Mouse (Mus musculus): ENCODE measurements around the gene C9orf72. TPM values are rescaled to one million over a fixed set of nuclear protein-coding genes. Genes with fewer than 3 reads are reported as not detected.

The C9orf72 gene
- total and polyA plus RNA-seq, 3 experiments = 4.1 to 4.2 TPM; not detected in 1

- no peak overlapping the region for H3K9ac ChIP-seq (ENCODE audit: control insufficient read depth, low read depth, low read length, poor library complexity, severe bottlenecking)
- DNase-seq (ENCODE audit: low read depth, low spot score) = peak; percentile 64
- no peak overlapping the region for H3K27ac ChIP-seq (ENCODE audit: control insufficient read depth, low read depth, low read length)
- peak overlapping the region in 1 of 2 experiments; percentile 77; a peak in 1 of 4 replicates for H3K4me3 ChIP-seq (ENCODE audit: control insufficient read depth in 1 of 2, insufficient read depth in 1 of 2, low read depth in 2 of 2, low read length in 2 of 2)
- H3K9me3 ChIP-seq (replicated peaks; ENCODE audit: insufficient read depth, low read length) = no peaks in the 10 kb centered on the region
- peaks cover 0 to 3% of the 10 kb centered on the region in 2 experiments; a peak in 2 of 4 replicates for H3K36me3 ChIP-seq (ENCODE audit: control insufficient read depth in 1 of 2, insufficient read depth in 2 of 2, low read length in 2 of 2)
- peaks cover 1% of the 10 kb centered on the region; the same call in 1 of the 2 replicates for H3K79me2 ChIP-seq (ENCODE audit: control insufficient read depth, insufficient read depth, low read length, poor library complexity)
- TF ChIP-seq MXI1 (IDR thresholded peaks at IDR 0.05; ENCODE audit: low read depth, low read length) = no peak
- TF ChIP-seq RCOR1 (IDR thresholded peaks at IDR 0.05; ENCODE audit: low read depth, low read length) = no peak
- no peak for TF ChIP-seq GATA1 (IDR thresholded peaks at IDR 0.05; ENCODE audit: low read depth, low read length)
- peaks cover 2 to 10% of the 10 kb centered on the region in 2 experiments for H3K4me1 ChIP-seq (ENCODE audit: control insufficient read depth in 1 of 2, insufficient read depth in 2 of 2, low read length in 2 of 2)
- H3K27me3 ChIP-seq (ENCODE audit: control insufficient read depth in 1 of 2, insufficient read depth in 2 of 2, low read length in 2 of 2) = no peaks in the 10 kb centered on the region
These were observed 68.2 kb downstream of the C9orf72 start for GRCm38 (mm10) chr4:35157815-35158214.

- Histone ChIP-seq H3K9me3 (replicated peaks; ENCODE audit: insufficient read depth, low read length) (no peaks in the 10 kb centered on the region), H3K9ac (ENCODE audit: control insufficient read depth, low read depth, low read length, poor library complexity, severe bottlenecking) (peak within 1 kb of the TSS; percentile 87), H3K79me2 (ENCODE audit: control insufficient read depth, insufficient read depth, low read length, poor library complexity) (peaks cover 1% of the 10 kb centered on the region), H3K36me3 (ENCODE audit: control insufficient read depth in 1 of 2, insufficient read depth in 2 of 2, low read length in 2 of 2) (peaks cover 0 to 3% of the 10 kb centered on the region in 2 experiments; a peak in 2 of 4 replicates), H3K4me3 (ENCODE audit: control insufficient read depth in 1 of 2, insufficient read depth in 1 of 2, low read depth in 2 of 2, low read length in 2 of 2) (peak within 1 kb of the TSS; percentile 77 to 82), H3K27me3 (ENCODE audit: control insufficient read depth in 1 of 2, insufficient read depth in 2 of 2, low read length in 2 of 2) (no peaks in the 10 kb centered on the region), H3K27ac (ENCODE audit: control insufficient read depth, low read depth, low read length) (peak within 1 kb of the TSS; percentile 24; the same call in 1 of the 2 replicates), H3K4me1 (ENCODE audit: control insufficient read depth in 1 of 2, insufficient read depth in 2 of 2, low read length in 2 of 2) (peaks cover 2 to 10% of the 10 kb centered on the region in 2 experiments)
- peak; percentile 92 for DNase-seq (ENCODE audit: low read depth, low spot score)
- TF ChIP-seq CTCF (IDR thresholded peaks at IDR 0.05 in 2 of 3, conservative IDR thresholded peaks at IDR 0.05 in 1 of 3; ENCODE audit: control insufficient read depth in 1 of 3, insufficient read depth in 1 of 3, low read depth in 2 of 3, low read length in 3 of 3, poor library complexity in 1 of 3, severe bottlenecking in 1 of 3) (peak; percentile 79 to 85 (median 83)), EP300 (IDR thresholded peaks at IDR 0.05; ENCODE audit: low read depth in 1 of 2, low read length in 2 of 2) (no peak), USF2 (IDR thresholded peaks at IDR 0.05; ENCODE audit: borderline replicate concordance in 1 of 2, insufficient read depth in 1 of 2, low read depth in 1 of 2, low read length in 2 of 2) (no peak), ZC3H11A (IDR thresholded peaks at IDR 0.05; ENCODE audit: low read depth, low read length) (peak; percentile 31; the same call in 1 of the 2 replicates), MYC (IDR thresholded peaks at IDR 0.05; ENCODE audit: low read depth, low read length) (0 out of 2 replicates have a peak, but pooled peaks have one; percentile 49), TAL1 (IDR thresholded peaks at IDR 0.05; ENCODE audit: low read length) (no peak), RAD21 (IDR thresholded peaks at IDR 0.05; ENCODE audit: low read depth, low read length) (peak; percentile 42), MAX (IDR thresholded peaks at IDR 0.05; ENCODE audit: low read length) (no peak), TCF12 (IDR thresholded peaks at IDR 0.05; ENCODE audit: low read depth, low read length) (no peak), MAFK (IDR thresholded peaks at IDR 0.05; ENCODE audit: borderline replicate concordance, low read depth, low read length) (no peak), RCOR1 (IDR thresholded peaks at IDR 0.05; ENCODE audit: low read depth, low read length) (no peak), E2F4 (IDR thresholded peaks at IDR 0.05; ENCODE audit: borderline replicate concordance, low read depth, low read length) (no peak), HCFC1 (IDR thresholded peaks at IDR 0.05; ENCODE audit: low read depth, low read length) (no peak), JUND (IDR thresholded peaks at IDR 0.05; ENCODE audit: low read depth, low read length) (no peak), UBTF (IDR thresholded peaks at IDR 0.05; ENCODE audit: borderline replicate concordance, insufficient read depth, low read depth, low read length) (peak; percentile 54; the same call in 1 of the 2 replicates), MXI1 (IDR thresholded peaks at IDR 0.05; ENCODE audit: low read depth, low read length) (peak; percentile 80), MAZ (IDR thresholded peaks at IDR 0.05; ENCODE audit: low read depth, low read length) (peak; percentile 50; the same call in 1 of the 2 replicates), POLR2A (IDR thresholded peaks at IDR 0.05; ENCODE audit: control insufficient read depth in 1 of 2, insufficient read depth in 1 of 2, low read depth in 1 of 2, low read length in 2 of 2, poor library complexity in 1 of 2) (peak; percentile 64 to 71; a peak in 3 of 4 replicates), TBP (IDR thresholded peaks at IDR 0.05; ENCODE audit: low read depth, low read length) (0 out of 2 replicates have a peak, but pooled peaks have one; percentile 8), ETS1 (IDR thresholded peaks at IDR 0.05; ENCODE audit: low read depth, low read length) (no peak), ZMIZ1 (IDR thresholded peaks at IDR 0.05; ENCODE audit: low read depth, low read length) (no peak), ELF1 (IDR thresholded peaks at IDR 0.05; ENCODE audit: low read depth, low read length) (0 out of 2 replicates have a peak, but pooled peaks have one; percentile 50), SMC3 (IDR thresholded peaks at IDR 0.05; ENCODE audit: low read depth, low read length) (peak; percentile 79), KAT2A (conservative IDR thresholded peaks at IDR 0.05; ENCODE audit: low read depth, low read length) (no peak), POLR2AphosphoS5 (IDR thresholded peaks at IDR 0.05; ENCODE audit: borderline replicate concordance, low read depth, low read length) (no peak), NELFE (IDR thresholded peaks at IDR 0.05; ENCODE audit: low read depth, low read length) (peak; percentile 63), MEF2A (IDR thresholded peaks at IDR 0.05; ENCODE audit: extremely low read depth, insufficient replicate concordance, low read depth, low read length, poor library complexity, severe bottlenecking) (no peak)
These were observed 69.0 kb downstream of the C9orf72 start, which contains the start of gene Mob3b for GRCm38 (mm10) chr4:35156751-35157611. Mob3b (minus strand) TSS chr4:35157484.
